In the genomic region with DNA sequence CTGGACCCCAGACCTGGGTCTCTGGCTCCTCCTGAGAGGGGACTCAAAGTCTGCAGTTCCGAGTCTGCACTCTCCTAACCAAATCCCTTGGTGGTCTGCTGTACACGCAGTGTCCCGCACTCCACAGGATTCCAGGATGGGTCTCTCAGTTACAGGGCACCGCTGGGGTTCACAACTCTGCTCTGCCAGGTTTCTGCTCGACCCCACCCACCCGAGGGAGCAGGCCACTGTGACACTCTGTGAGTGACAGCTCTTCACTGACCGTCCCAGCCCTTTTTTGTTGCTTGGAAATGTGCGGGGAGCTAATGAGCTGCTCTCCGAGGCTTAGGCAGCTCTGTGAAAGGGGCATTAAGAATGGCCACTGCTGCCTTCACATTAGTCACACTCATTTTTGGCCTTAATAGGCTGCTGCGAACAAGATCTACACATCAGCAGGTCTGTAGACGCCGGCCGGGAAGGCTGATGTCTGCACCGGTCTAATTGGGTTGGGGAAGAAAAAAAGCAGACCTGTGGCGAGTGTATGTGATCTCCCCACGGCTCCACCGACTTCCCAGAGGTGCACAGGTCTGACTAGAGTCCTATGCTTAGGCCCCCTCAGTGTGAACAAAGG, we compare ENCODE assay signal across 13 mouse cellular contexts. TPM values are rescaled to one million over a fixed set of nuclear protein-coding genes. Genes with fewer than 3 reads are reported as not detected.
A peak's percentile ranks its signal among the peaks of the same experiment; 100 is the strongest.
DNase-seq lines count a peak whose midpoint lies in the region; ATAC-seq lines count a peak whose summit lies in the region.
"Had no signal": no experiment of that assay in that cellular context is flagged by ENCODE, and none has a peak within 500 bp of the region (broad histone marks: within the 10 kb centered on the region; RNA-seq: fewer than 3 reads in every experiment).

No protein-coding gene starts in this region.

- peaks cover 28% of the 10 kb centered on the region for H3K4me1 ChIP-seq in midbrain, embryonic 11.5 days (ENCODE audit: control insufficient read depth, insufficient read depth, low read length)
- peaks cover 55% of the 10 kb centered on the region for H3K4me1 ChIP-seq in midbrain, embryonic 10.5 days
- peaks cover 67% of the 10 kb centered on the region for H3K4me1 ChIP-seq in hindbrain, embryonic 10.5 days (replicated peaks)
- H3K4me1 ChIP-seq in limb, embryonic 12.5 days (replicated peaks), result peaks cover 20% of the 10 kb centered on the region

- H3K4me3 ChIP-seq in midbrain, embryonic 11.5 days (ENCODE audit: low read depth, low read length), result no peak overlapping the region
- no peak overlapping the region for H3K4me3 ChIP-seq in midbrain, embryonic 10.5 days
- no peak overlapping the region for H3K4me3 ChIP-seq in hindbrain, embryonic 10.5 days
- H3K4me3 ChIP-seq in limb, embryonic 12.5 days (replicated peaks), result no peak overlapping the region
- H3K4me3 ChIP-seq: limb, embryonic 15.5 days had no signal

- peaks cover 19% of the 10 kb centered on the region for H3K36me3 ChIP-seq in midbrain, embryonic 11.5 days (ENCODE audit: control insufficient read depth, insufficient read depth, low read length)
- peaks cover 51% of the 10 kb centered on the region for H3K36me3 ChIP-seq in midbrain, embryonic 10.5 days
- peaks cover 49% of the 10 kb centered on the region for H3K36me3 ChIP-seq in hindbrain, embryonic 10.5 days
- H3K36me3 ChIP-seq in limb, embryonic 12.5 days, result peaks cover 51% of the 10 kb centered on the region

- H3K9me3 ChIP-seq in midbrain, embryonic 11.5 days (ENCODE audit: control insufficient read depth, low read length), result no peaks in the 10 kb centered on the region
- H3K9me3 ChIP-seq in midbrain, embryonic 10.5 days (replicated peaks), result no peaks in the 10 kb centered on the region
- H3K9me3 ChIP-seq in hindbrain, embryonic 10.5 days, result no peaks in the 10 kb centered on the region
- no peaks in the 10 kb centered on the region for H3K9me3 ChIP-seq in limb, embryonic 12.5 days
- H3K9me3 ChIP-seq: limb, embryonic 15.5 days; megakaryocyte, embryonic 14.5 days had no signal

- H3K9ac ChIP-seq in midbrain, embryonic 11.5 days (ENCODE audit: low read length), result no peak overlapping the region
- no peak overlapping the region for H3K9ac ChIP-seq in limb, embryonic 12.5 days (replicated peaks)
- H3K9ac ChIP-seq: limb, embryonic 15.5 days; lung, embryonic 14.5 days had no signal

- 34% methylated on average over 17 of the region's 17 CpGs for WGBS in midbrain, embryonic 11.5 days
- WGBS in midbrain, embryonic 10.5 days, result 48% methylated on average over 17 of the region's 17 CpGs
- WGBS in hindbrain, embryonic 10.5 days, result 37% methylated on average over 17 of the region's 17 CpGs
- 52% methylated on average over 17 of the region's 17 CpGs for WGBS in limb, embryonic 12.5 days

- H3K27me3 ChIP-seq in midbrain, embryonic 11.5 days (ENCODE audit: control insufficient read depth, insufficient read depth, low read length), result peaks cover 17% of the 10 kb centered on the region
- peaks cover 42% of the 10 kb centered on the region for H3K27me3 ChIP-seq in midbrain, embryonic 10.5 days (ENCODE audit: low read depth, poor library complexity, severe bottlenecking)
- H3K27me3 ChIP-seq in hindbrain, embryonic 10.5 days (ENCODE audit: insufficient read depth, poor library complexity, severe bottlenecking), result peaks cover 49% of the 10 kb centered on the region
- H3K27me3 ChIP-seq in limb, embryonic 12.5 days, result peaks cover 41% of the 10 kb centered on the region

- DNase-seq in midbrain, embryonic 11.5 days (ENCODE audit: low spot score, missing footprints), result peak; percentile 91
- DNase-seq in midbrain, embryonic 10.5 days (ENCODE audit: low spot score), result no peak
- DNase-seq in hindbrain, embryonic 10.5 days (ENCODE audit: low spot score), result peak; percentile 43
- no peak for DNase-seq in lung, postnatal 4 days
- DNase-seq in cerebellum, adult 9-11 months, result no peak
- no peak for DNase-seq in spleen, postnatal 14 days (ENCODE audit: low spot score in 2 of 2)
- DNase-seq in gastrocnemius, adult 18-20 months (ENCODE audit: low spot score), result no peak

- no peak overlapping the region for H3K4me2 ChIP-seq in midbrain, embryonic 11.5 days
- H3K4me2 ChIP-seq in limb, embryonic 12.5 days, result no peak overlapping the region
- H3K4me2 ChIP-seq: limb, embryonic 15.5 days; lung, embryonic 14.5 days had no signal

- no peak overlapping the region; the same call in 1 of the 2 replicates for H3K27ac ChIP-seq in midbrain, embryonic 11.5 days (ENCODE audit: low read depth, low read length)
- no peak overlapping the region; the same call in 1 of the 2 replicates for H3K27ac ChIP-seq in midbrain, embryonic 10.5 days (replicated peaks)
- peak overlapping the region; percentile 42 for H3K27ac ChIP-seq in hindbrain, embryonic 10.5 days
- no peak overlapping the region for H3K27ac ChIP-seq in limb, embryonic 12.5 days
- H3K27ac ChIP-seq: limb, embryonic 15.5 days had no signal

- ATAC-seq in midbrain, embryonic 11.5 days (ENCODE audit: low FRiP score), result peak; percentile 42
- ATAC-seq in limb, embryonic 12.5 days (ENCODE audit: insufficient number of reproducible peaks, insufficient read depth, low FRiP score, low TSS enrichment, low read depth), result peak; percentile 26; the same call in 1 of the 2 replicates

RNA-seq across cellular contexts. Expression of a gene that starts 34.5 kb away (rescaled TPM):
- polyA plus RNA-seq in midbrain, embryonic 11.5 days (2014; fragmentation: Nextera tagmentation; extraction: Ambion mirVana), result 45.6 and 51.3 TPM in 2 replicates
- 57.3 and 61.8 TPM in 2 replicates for polyA plus RNA-seq in midbrain, embryonic 10.5 days (2016; fragmentation: Nextera tagmentation; extraction: Ambion mirVana)
- polyA plus RNA-seq in hindbrain, embryonic 10.5 days (2016; fragmentation: Nextera tagmentation; extraction: Ambion mirVana), result 47.1 and 55.6 TPM in 2 replicates
- 53.6 and 53.7 TPM in 2 replicates for polyA plus RNA-seq in limb, embryonic 12.5 days (2016; fragmentation: Nextera tagmentation; extraction: Ambion mirVana)
- 10 to 100 TPM; 48.5 to 48.7 TPM for total RNA-seq in gastrocnemius, adult 18-20 months (2021)

RNA-seq across cellular contexts. Expression of a gene that starts 34.6 kb away (rescaled TPM):
- polyA plus RNA-seq in midbrain, embryonic 11.5 days (2014; fragmentation: Nextera tagmentation; extraction: Ambion mirVana), result 238 and 259 TPM in 2 replicates
- 265 and 287 TPM in 2 replicates for polyA plus RNA-seq in midbrain, embryonic 10.5 days (2016; fragmentation: Nextera tagmentation; extraction: Ambion mirVana)
- 272 and 276 TPM in 2 replicates for polyA plus RNA-seq in hindbrain, embryonic 10.5 days (2016; fragmentation: Nextera tagmentation; extraction: Ambion mirVana)
- polyA plus RNA-seq in limb, embryonic 12.5 days (2016; fragmentation: Nextera tagmentation; extraction: Ambion mirVana), result 167 and 192 TPM in 2 replicates
- 10 to 100 TPM; 15.2 to 20.3 TPM for total RNA-seq in gastrocnemius, adult 18-20 months (2021)

RNA-seq across cellular contexts. Expression of a gene that starts 47.0 kb away (rescaled TPM):
- 15.1 and 17.4 TPM in 2 replicates for polyA plus RNA-seq in midbrain, embryonic 11.5 days (2014; fragmentation: Nextera tagmentation; extraction: Ambion mirVana)
- polyA plus RNA-seq in midbrain, embryonic 10.5 days (2016; fragmentation: Nextera tagmentation; extraction: Ambion mirVana), result 3.0 and 5.8 TPM in 2 replicates
- polyA plus RNA-seq in hindbrain, embryonic 10.5 days (2016; fragmentation: Nextera tagmentation; extraction: Ambion mirVana), result 4.4 and 11.5 TPM in 2 replicates
- 1.3 and 1.6 TPM in 2 replicates for polyA plus RNA-seq in limb, embryonic 12.5 days (2016; fragmentation: Nextera tagmentation; extraction: Ambion mirVana)
- not detected for total RNA-seq in gastrocnemius, adult 18-20 months (2021)
- total RNA-seq: common myeloid progenitor, adult 5-6 weeks had no signal
- polyA plus RNA-seq: heart, postnatal 0 days had no signal

Comparison
In these comparisons a context has a peak if more than half of its experiments do, and no peak if none do; other contexts are left out.
1. DNase-seq: peak in midbrain, embryonic 11.5 days (single experiment) and hindbrain, embryonic 10.5 days (single experiment); none in midbrain, embryonic 10.5 days (single experiment), lung, postnatal 4 days (0 of 2), cerebellum, adult 9-11 months (single experiment), spleen, postnatal 14 days (0 of 2) and gastrocnemius, adult 18-20 months (single experiment).